Mouse (Mus musculus): ENCODE measurements around the gene Gm20388.

GRCm38 (mm10) chr8:120052318-120052717 lies 141.7 kb downstream of the Gm20388 start:
- TF ChIP-seq MAFK (IDR thresholded peaks at IDR 0.05; ENCODE audit: insufficient read depth, low read depth, low read length) (no peak), ZC3H11A (IDR thresholded peaks at IDR 0.05; ENCODE audit: borderline replicate concordance, low read depth, low read length) (no peak), ZNF384 (IDR thresholded peaks at IDR 0.05; ENCODE audit: low read depth, low read length) (no peak)
